Mouse (Mus musculus): Measurements from ENCODE around the gene Yipf2.

DNA sequence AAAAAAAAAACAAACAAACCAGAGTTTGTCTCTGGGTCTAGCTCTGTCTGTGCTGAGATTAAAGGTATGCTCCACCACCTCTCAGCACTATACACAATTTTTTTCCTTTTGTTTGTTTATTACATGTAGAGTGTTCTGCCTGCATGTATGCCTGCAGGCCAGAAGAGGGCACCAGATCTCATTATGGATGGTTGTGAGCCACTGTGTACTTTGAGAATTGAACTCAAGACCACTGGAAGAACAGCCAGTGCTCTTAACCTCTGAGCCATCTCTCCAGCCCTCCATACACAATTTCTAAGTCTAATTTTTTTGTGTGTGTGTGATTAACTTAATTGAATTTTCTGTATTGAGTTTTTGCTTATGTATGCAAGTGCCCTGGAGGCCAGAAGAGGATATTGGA lies 33.9 kb upstream of the Yipf2 start:
- TF ChIP-seq POLR2A (IDR thresholded peaks at IDR 0.05; ENCODE audit: borderline replicate concordance, low read depth, low read length), result no peak
- TF ChIP-seq CTCF (IDR thresholded peaks at IDR 0.05; ENCODE audit: low read depth, low read length), result no peak

Measured in bone marrow macrophage, adult 2 months (primary cell).